Mouse (Mus musculus): ENCODE measurements around the gene Gm42791.

Gm42791 gene

GRCm38 (mm10) chr5:148867171-148867570, 127.8 kb downstream of the Gm42791 start:
- DNase-seq: no peak

DNA sequence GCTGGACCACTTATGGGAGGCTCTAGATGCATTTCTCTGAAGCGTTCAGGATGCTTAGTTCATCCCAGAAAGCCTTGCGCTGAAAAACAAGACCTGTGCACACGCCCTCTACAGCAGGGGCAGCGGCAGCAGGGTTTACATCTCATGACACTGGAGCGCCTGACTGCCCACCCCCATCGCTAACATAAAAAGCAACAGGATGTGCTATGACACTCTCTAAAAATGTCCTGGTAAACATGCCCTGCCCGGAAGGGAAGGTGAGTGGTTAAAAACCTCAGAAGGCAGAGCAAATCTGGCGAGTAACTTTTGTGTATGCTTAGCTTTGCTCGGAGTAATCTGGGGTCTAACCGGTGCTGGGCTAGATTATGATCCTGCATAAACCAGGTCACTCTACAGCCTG, 128.4 kb downstream of the Gm42791 start:
- peak; percentile 43 for DNase-seq

GRCm38 (mm10) chr5:148863409-148863808, 131.5 kb downstream of the Gm42791 start:
- no peak for DNase-seq

- DNase-seq: no peak
These were observed 132.1 kb downstream of the Gm42791 start for GRCm38 (mm10) chr5:148862853-148863252.

GRCm38 (mm10) chr5:148862136-148862535, 132.8 kb downstream of the Gm42791 start:
- DNase-seq: no peak

DNA sequence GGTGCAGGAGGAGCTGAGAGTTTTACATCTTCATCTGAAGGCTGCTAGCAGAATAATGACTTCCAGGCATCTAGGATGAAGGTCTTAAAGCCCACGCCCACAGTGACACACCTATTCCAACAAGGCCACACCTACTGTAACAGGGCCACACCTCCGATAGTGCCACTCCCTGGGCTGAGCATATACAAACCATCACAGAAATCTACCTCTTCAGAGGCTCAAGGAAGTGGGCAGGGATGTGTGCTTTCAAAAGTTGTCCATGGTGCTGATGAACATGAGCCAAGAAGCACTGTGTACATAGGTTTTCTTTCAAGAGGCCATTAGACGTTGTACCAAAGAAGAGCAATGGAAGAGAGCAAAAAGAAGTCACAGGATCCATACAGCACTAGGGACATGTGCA, 137.4 kb downstream of the Gm42791 start:
- no peak for DNase-seq

GRCm38 (mm10) chr5:148855047-148855446, 139.9 kb downstream of the Gm42791 start:
- DNase-seq: no peak

DNA sequence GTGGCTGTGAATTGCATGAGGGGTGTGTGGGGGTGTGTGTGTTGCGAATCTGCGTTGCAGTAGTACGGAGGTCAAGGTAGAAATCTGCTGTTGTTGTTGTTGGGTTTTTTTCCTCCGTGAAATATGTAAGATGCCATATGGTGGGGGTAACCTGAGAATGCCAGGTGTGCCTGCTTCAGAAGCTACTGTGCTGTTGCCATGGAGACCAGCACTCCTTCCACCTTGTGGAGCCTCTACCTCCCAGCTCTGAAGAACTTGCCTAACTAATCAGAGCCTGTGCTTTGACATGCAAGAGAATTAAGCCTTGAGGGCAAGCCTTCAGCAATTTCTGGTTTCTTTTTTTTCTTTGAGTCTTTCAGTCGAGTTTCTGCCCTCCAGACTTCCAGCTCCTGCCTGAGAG, 140.8 kb downstream of the Gm42791 start:
- DNase-seq: no peak

GRCm38 (mm10) chr5:148849516-148849915, 145.4 kb downstream of the Gm42791 start:
- no peak for DNase-seq

DNA sequence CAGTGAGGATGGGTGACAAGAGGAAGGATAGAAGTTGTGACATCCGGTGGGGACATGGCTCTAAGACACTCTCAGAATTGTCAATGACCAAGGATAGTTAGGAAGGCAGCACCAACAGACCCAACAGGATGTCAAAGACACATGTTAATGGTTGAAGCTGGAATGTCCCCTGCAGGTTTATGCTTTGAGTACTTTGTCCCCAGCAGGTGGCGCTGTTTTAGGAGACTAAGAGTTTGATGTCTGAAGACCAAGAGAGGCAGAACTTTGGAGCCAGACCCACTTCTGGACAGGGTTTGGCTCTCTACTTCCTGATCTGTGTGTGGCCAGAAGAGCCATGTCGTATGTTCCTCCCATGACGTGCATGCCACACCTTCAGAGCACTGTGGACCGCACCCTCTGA, 147.9 kb downstream of the Gm42791 start:
- no peak for DNase-seq

All from thymus, postnatal 14 days (tissue).